Mouse (Mus musculus) stomach, postnatal 0 days (tissue): ENCODE results near the gene Gm3435. TPM values are rescaled to one million over a fixed set of nuclear protein-coding genes. Genes with fewer than 3 reads are reported as not detected.

Experiments
- ATAC-seq: fragments of 200-750 bp; cut with Nextera tagmentation; 2 replicates; pipeline ENCODE4 v1.8.0; 2017; ENCODE audit not compliant: low FRiP score, low TSS enrichment
- DNase-seq: peaks from one replicate; pipeline ENCODE4 v3.0.0-alpha.2; 2016; ENCODE audit warnings: low spot score
- H3K27ac ChIP-seq: fragments of 300-500 bp; sonication (generic); replicated peaks from 2 replicates; pipeline ENCODE4 v1.5.1; 2014; ENCODE audit warnings: mild to moderate bottlenecking, control low read depth
- H3K27me3 ChIP-seq: fragments of 300-500 bp; sonication (generic); 2 replicates; pipeline ENCODE4 v1.6.1; 2014; ENCODE audit warnings: low read length; ENCODE audit not compliant: control insufficient read depth, insufficient read depth
- H3K36me3 ChIP-seq: fragments of 300-500 bp; sonication (generic); 2 replicates; pipeline ENCODE4 v1.6.1; 2014; ENCODE audit warnings: low read length, mixed read lengths; ENCODE audit not compliant: control insufficient read depth, insufficient read depth
- H3K4me1 ChIP-seq: fragments of 300-500 bp; sonication (generic); replicated peaks from 2 replicates; pipeline ENCODE4 v1.6.1; 2014; ENCODE audit warnings: antibody characterized with exemption; ENCODE audit not compliant: control insufficient read depth, insufficient read depth
- H3K4me2 ChIP-seq: fragments of 300-500 bp; sonication (generic); replicated peaks from 2 replicates; pipeline ENCODE4 v1.6.1; 2014; ENCODE audit warnings: low read depth, mild to moderate bottlenecking, control low read depth, moderate library complexity
- H3K4me3 ChIP-seq: fragments of 300-500 bp; sonication (generic); 2 replicates; pipeline ENCODE4 v1.5.1; 2014; ENCODE audit warnings: low read depth, low read length, control low read depth
- H3K9ac ChIP-seq: fragments of 300-500 bp; sonication (generic); 2 replicates; pipeline ENCODE4 v1.6.1; 2014; ENCODE audit warnings: mild to moderate bottlenecking, low read length, control low read depth, mixed read lengths
- H3K9me3 ChIP-seq: fragments of 300-500 bp; sonication (generic); 2 replicates; pipeline ENCODE4 v1.6.1; 2016; ENCODE audit warnings: low read length; ENCODE audit not compliant: control insufficient read depth
- CTCF ChIP-seq: IDR thresholded peaks from 2 replicates; pipeline ENCODE4 v1.5.1; 2016; ENCODE audit warnings: antibody characterized with exemption, low read depth, mild to moderate bottlenecking, moderate library complexity
- EP300 ChIP-seq: optimal IDR thresholded peaks from 2 replicates; pipeline ENCODE3; 2016; ENCODE audit warnings: antibody characterized with exemption
- WGBS: fragments of 180-500 bp; shearing (Covaris S2); extraction: QIAGEN DNeasy Blood & Tissue Kit; methylation state at CpG from one replicate; pipeline ENCODE4 v1.1.7; 2014; 5-methylcytosine and 5-hydroxymethylcytosine counted together
- polyA plus RNA-seq: library from polyadenylated mRNA; unstranded; fragments of >200 nt; fragmentation: Nextera tagmentation; extraction: Ambion mirVana; gene quantifications from 2 replicates; pipeline ENCODE4 v1.2.1, GENCODE M21; 2015

Gm3435 gene
- polyA plus RNA-seq, 1 experiment from 2014 or later = 5.4 TPM

DNA sequence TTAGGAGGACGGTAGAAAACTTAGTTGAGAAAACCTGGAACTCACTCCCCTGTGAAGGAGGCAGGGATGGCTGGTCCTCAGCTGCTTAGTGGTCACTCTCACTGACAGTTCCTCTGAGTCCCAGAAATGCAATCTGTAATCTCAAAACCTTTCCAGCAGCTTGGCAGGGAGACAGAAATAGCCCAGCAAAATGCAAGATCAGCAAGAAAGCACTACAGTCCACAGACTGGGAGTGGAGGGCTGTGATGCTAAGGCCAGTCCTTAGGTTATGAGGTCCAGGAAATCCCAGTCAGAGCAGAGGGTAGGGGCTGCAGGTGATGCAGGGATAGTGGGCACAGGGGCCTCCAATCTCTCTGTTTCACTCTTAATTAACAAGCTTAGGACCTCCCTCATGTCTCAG is 56.9 kb downstream of the Gm3435 start:
- Histone ChIP-seq H3K27me3 (no peaks in the 10 kb centered on the region), H3K9ac (no peak overlapping the region), H3K4me1 (no peaks in the 10 kb centered on the region), H3K9me3 (no peaks in the 10 kb centered on the region), H3K36me3 (peaks cover 2% of the 10 kb centered on the region; the same call in 1 of the 2 replicates), H3K4me2 (no peak overlapping the region), H3K4me3 (no peak overlapping the region), H3K27ac (no peak overlapping the region)
- WGBS = 77% methylated on average over 1 of the region's 1 CpGs
- DNase-seq (no peak), ATAC-seq (no peak)
- TF ChIP-seq CTCF (no peak), EP300 (no peak)

DNA sequence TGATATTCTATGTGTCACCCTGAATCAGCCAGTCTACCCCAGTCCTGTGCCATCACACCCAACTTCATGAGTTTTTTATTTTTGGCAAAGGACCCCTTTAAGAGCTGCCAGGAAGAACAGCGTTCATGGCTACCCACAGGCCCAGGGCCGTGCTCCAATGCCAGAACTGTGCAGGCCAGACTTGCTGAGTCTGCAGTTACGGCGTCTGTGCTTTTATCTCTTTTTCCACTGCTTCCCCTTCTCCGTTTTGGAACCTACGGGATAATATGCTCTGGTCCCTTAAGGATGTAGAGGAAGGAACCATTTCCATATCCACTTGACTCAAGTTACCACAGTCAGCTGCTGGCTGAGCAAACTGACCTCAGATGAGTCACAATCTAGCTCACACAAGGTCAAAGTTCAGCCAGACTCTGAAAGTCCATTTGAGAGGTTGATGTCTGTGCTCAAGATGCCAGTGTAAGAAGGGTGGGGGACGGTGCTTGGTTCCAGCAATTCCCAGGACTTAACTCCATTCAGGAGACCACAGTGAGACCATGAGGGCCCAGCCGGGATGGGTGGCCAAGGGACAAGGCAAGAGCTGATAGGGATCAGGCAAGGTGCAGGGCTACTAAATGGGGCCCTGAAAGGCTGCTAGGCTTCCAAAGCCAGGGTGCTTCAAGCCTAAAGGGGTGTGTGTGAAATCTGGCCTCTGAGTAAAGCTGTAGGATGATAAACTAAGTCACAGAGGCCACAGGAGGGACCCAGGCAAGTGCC is 58.2 kb downstream of the Gm3435 start:
- DNase-seq = no peak
- Histone ChIP-seq H3K36me3 (no peaks in the 10 kb centered on the region), H3K27me3 (no peaks in the 10 kb centered on the region), H3K4me2 (no peak overlapping the region), H3K4me1 (no peaks in the 10 kb centered on the region), H3K9ac (no peak overlapping the region), H3K27ac (no peak overlapping the region), H3K9me3 (no peaks in the 10 kb centered on the region), H3K4me3 (no peak overlapping the region)
- 55% methylated on average over 8 of the region's 8 CpGs for WGBS
- TF ChIP-seq CTCF = no peak
- no peak for TF ChIP-seq EP300
- ATAC-seq = peak; percentile 49; the same call in 1 of the 2 replicates

DNA sequence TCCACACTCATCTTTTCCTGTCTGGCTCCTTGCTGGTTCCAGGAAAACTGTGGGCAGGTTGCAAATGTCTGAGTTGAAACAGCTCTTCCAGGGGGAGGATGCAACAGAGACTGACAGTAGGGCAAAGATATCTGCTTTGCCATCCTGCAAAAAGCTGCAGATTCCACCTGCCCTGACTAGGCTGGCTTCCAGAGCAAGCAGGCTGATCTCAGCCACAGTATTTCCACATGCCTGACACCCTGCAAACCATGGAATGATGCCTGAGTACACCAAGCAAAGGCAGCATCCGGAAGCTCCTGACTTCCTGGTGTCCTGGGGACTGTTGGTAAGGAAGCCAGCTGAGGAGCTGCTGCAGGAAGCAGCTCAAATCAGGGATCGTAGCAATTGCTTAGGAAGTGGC is 59.1 kb downstream of the Gm3435 start:
- H3K9me3 ChIP-seq = no peaks in the 10 kb centered on the region
- H3K27ac ChIP-seq = no peak overlapping the region
- no peak overlapping the region for H3K4me3 ChIP-seq
- H3K4me2 ChIP-seq = no peak overlapping the region
- no peak overlapping the region for H3K9ac ChIP-seq
- no peak for ATAC-seq
- H3K36me3 ChIP-seq = no peaks in the 10 kb centered on the region
- no peak for DNase-seq
- H3K4me1 ChIP-seq = no peaks in the 10 kb centered on the region
- WGBS = 45% methylated on average over 2 of the region's 2 CpGs
- no peaks in the 10 kb centered on the region for H3K27me3 ChIP-seq
- TF ChIP-seq CTCF (no peak), EP300 (no peak)

Other genes starting within 250 kb of the Gm3435 start
- gene Wdr27, start 67.0 kb upstream of the Gm3435 start, polyA plus RNA-seq = 8.0 and 9.0 TPM in 2 replicates
- gene 1600012H06Rik, start 67.0 kb upstream of the Gm3435 start, polyA plus RNA-seq = 39.0 and 39.9 TPM in 2 replicates
- 29.5 and 31.3 TPM in 2 replicates for gene Phf10, start 48.9 kb upstream of the Gm3435 start, polyA plus RNA-seq
- gene 9030025P20Rik, start 31.7 kb upstream of the Gm3435 start, polyA plus RNA-seq = 4.6 and 5.1 TPM in 2 replicates
- gene Gm3417, start 31.4 kb upstream of the Gm3435 start, polyA plus RNA-seq = 1.6 TPM in 1 of 2 replicates, not detected in the other
- gene Ermard, start 31.0 kb downstream of the Gm3435 start, polyA plus RNA-seq = 33.3 and 36.2 TPM in 2 replicates
- 0.79 and 1.3 TPM in 2 replicates for gene Tcte3, start 31.3 kb downstream of the Gm3435 start, polyA plus RNA-seq
- 2.9 and 3.9 TPM in 2 replicates for gene Gm3448, start 31.4 kb downstream of the Gm3435 start, polyA plus RNA-seq